Mouse (Mus musculus) E14TG2a.4 (cell line): ENCODE measurements around the gene Sh3glb1.

Experiments used
- H3K27me3 ChIP-seq: 2 replicates; pipeline ENCODE4 v1.6.1; 2014; ENCODE audit warnings: low read length, control low read depth; ENCODE audit not compliant: insufficient read depth
- H3K36me3 ChIP-seq: 2 replicates; pipeline ENCODE4 v1.6.1; 2014; ENCODE audit warnings: low read length, control low read depth; ENCODE audit not compliant: insufficient read depth
- H3K4me1 ChIP-seq: replicated peaks from 2 replicates; pipeline ENCODE4 v1.6.1; 2014; ENCODE audit warnings: low read depth, low read length, control low read depth
- H3K4me3 ChIP-seq: replicated peaks from 2 replicates; pipeline ENCODE4 v1.5.1; 2014; ENCODE audit warnings: mild to moderate bottlenecking, low read length
- H3K9me3 ChIP-seq: 2 replicates; pipeline ENCODE4 v1.6.1; 2014; ENCODE audit warnings: low read length, control low read depth
- CTCF ChIP-seq: conservative IDR thresholded peaks from 2 replicates; pipeline ENCODE4 v1.5.1; 2014; ENCODE audit warnings: low read length
- NANOG ChIP-seq: IDR thresholded peaks from 2 replicates; pipeline ENCODE4 v1.6.1; 2014; ENCODE audit warnings: borderline replicate concordance, low read length, mixed read lengths
- POU5F1 ChIP-seq: IDR thresholded peaks from 2 replicates; pipeline ENCODE4 v1.6.1; 2014; ENCODE audit warnings: low read length, borderline replicate concordance

Sh3glb1 gene

GRCm38 (mm10) chr3:144668949-144669348 lies 51.2 kb downstream of the Sh3glb1 start:
- TF ChIP-seq CTCF (no peak), NANOG (no peak), POU5F1 (no peak)
- H3K4me1 ChIP-seq, result no peaks in the 10 kb centered on the region
- H3K36me3 ChIP-seq, result no peaks in the 10 kb centered on the region
- peaks cover 1% of the 10 kb centered on the region for H3K9me3 ChIP-seq
- no peak overlapping the region for H3K4me3 ChIP-seq
- H3K27me3 ChIP-seq, result peaks cover 14% of the 10 kb centered on the region

GRCm38 (mm10) chr3:144668039-144668438 lies 52.1 kb downstream of the Sh3glb1 start:
- no peaks in the 10 kb centered on the region for H3K36me3 ChIP-seq
- peaks cover 8% of the 10 kb centered on the region for H3K9me3 ChIP-seq
- no peaks in the 10 kb centered on the region for H3K4me1 ChIP-seq
- no peak for TF ChIP-seq POU5F1
- TF ChIP-seq CTCF, result no peak
- TF ChIP-seq NANOG, result no peak
- no peak overlapping the region for H3K4me3 ChIP-seq
- H3K27me3 ChIP-seq, result peaks cover 14% of the 10 kb centered on the region

- Histone ChIP-seq H3K9me3 (peaks cover 8% of the 10 kb centered on the region), H3K4me1 (no peaks in the 10 kb centered on the region), H3K36me3 (no peaks in the 10 kb centered on the region), H3K4me3 (no peak overlapping the region), H3K27me3 (peaks cover 7% of the 10 kb centered on the region; the same call in 1 of the 2 replicates)
- TF ChIP-seq NANOG, result no peak
- no peak for TF ChIP-seq CTCF
- TF ChIP-seq POU5F1, result no peak
Measured at GRCm38 (mm10) chr3:144664363-144665299, 55.5 kb downstream of the Sh3glb1 start.

GRCm38 (mm10) chr3:144663415-144664093 lies 56.6 kb downstream of the Sh3glb1 start:
- TF ChIP-seq POU5F1, result no peak
- no peak for TF ChIP-seq CTCF
- no peak for TF ChIP-seq NANOG
- no peaks in the 10 kb centered on the region for H3K27me3 ChIP-seq
- no peaks in the 10 kb centered on the region for H3K36me3 ChIP-seq
- H3K4me3 ChIP-seq, result no peak overlapping the region
- no peaks in the 10 kb centered on the region for H3K4me1 ChIP-seq
- H3K9me3 ChIP-seq, result peaks cover 8% of the 10 kb centered on the region

- no peaks in the 10 kb centered on the region for H3K36me3 ChIP-seq
- H3K4me3 ChIP-seq, result no peak overlapping the region
Measured at GRCm38 (mm10) chr3:144662215-144662852, 57.8 kb downstream of the Sh3glb1 start.

GRCm38 (mm10) chr3:144661439-144661838 lies 58.7 kb downstream of the Sh3glb1 start:
- TF ChIP-seq CTCF (no peak), POU5F1 (no peak), NANOG (no peak)
- Histone ChIP-seq H3K4me1 (no peaks in the 10 kb centered on the region), H3K27me3 (no peaks in the 10 kb centered on the region), H3K36me3 (no peaks in the 10 kb centered on the region), H3K9me3 (peaks cover 8% of the 10 kb centered on the region), H3K4me3 (no peak overlapping the region)

More at GRCm38 (mm10) chr3:144662215-144662852, 57.8 kb downstream of the Sh3glb1 start:
- Histone ChIP-seq H3K9me3 (peaks cover 8% of the 10 kb centered on the region), H3K27me3 (no peaks in the 10 kb centered on the region), H3K4me1 (no peaks in the 10 kb centered on the region)
- TF ChIP-seq CTCF, result no peak
- TF ChIP-seq POU5F1, result no peak
- no peak for TF ChIP-seq NANOG

- no peak for TF ChIP-seq POU5F1
- TF ChIP-seq NANOG, result no peak
- no peak for TF ChIP-seq CTCF
- Histone ChIP-seq H3K4me3 (no peak overlapping the region), H3K36me3 (no peaks in the 10 kb centered on the region), H3K9me3 (peaks cover 7% of the 10 kb centered on the region), H3K27me3 (no peaks in the 10 kb centered on the region), H3K4me1 (no peaks in the 10 kb centered on the region)
Measured at GRCm38 (mm10) chr3:144644202-144644601, 75.9 kb downstream of the Sh3glb1 start.

GRCm38 (mm10) chr3:144643301-144643871 lies 76.7 kb downstream of the Sh3glb1 start:
- Histone ChIP-seq H3K36me3 (no peaks in the 10 kb centered on the region), H3K4me1 (no peaks in the 10 kb centered on the region), H3K4me3 (no peak overlapping the region), H3K27me3 (no peaks in the 10 kb centered on the region), H3K9me3 (peaks cover 7% of the 10 kb centered on the region)
- no peak for TF ChIP-seq NANOG
- TF ChIP-seq POU5F1, result no peak
- TF ChIP-seq CTCF, result no peak
